Mouse (Mus musculus): ENCODE measurements at regions not wholly inside any gene's neighbourhood (a gene's known extent, or its start where the extent isn't known, plus 50 kb on each side); places are given as distances from the start of the nearest gene placed in this dataset.
A peak's percentile ranks its signal among the peaks of the same experiment; 100 is the strongest.

DNA sequence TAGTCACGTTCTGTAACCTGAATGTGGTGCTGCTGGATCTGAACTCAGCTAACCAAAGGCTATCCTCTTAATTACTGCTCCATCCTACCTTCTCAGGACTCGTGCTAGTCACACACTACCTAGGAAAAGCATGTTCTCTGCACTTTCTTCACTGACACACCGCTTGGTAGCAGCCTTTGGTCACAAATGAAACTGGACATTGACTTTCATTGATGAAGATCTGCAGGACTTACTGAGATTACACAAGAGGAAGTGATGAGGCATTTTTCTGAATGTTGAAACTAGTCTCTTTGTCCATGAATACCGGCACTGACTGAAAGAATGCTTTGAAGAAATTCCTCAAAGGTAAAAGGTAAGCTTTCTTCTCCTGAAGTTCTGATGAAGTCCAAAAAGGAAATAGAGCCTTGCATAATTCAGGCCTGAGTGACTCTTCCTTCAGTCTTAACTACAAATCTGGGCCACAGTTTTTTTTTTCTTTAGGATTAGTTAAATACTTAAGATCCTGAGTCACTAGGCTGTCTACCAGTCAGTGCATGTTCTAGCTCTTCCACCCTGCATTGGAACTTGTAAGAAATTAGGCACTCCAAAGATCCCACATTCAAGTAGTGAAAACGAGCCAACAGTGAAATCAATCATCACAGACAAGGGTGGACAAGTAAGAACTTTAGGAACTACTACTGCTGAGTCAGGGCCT is 531.0 kb upstream of the A1bg start:
- TF ChIP-seq CTCF (IDR thresholded peaks at IDR 0.05; ENCODE audit: low read depth) (0 out of 2 replicates have a peak, but pooled peaks have one; percentile 8), EP300 (optimal IDR thresholded peaks at IDR 0.05) (peak; percentile 84)

Data from stomach, postnatal 0 days (tissue).